Mouse (Mus musculus) left cerebral cortex, postnatal 36 days (tissue): ENCODE data around the gene Fam98a. TPM values are rescaled to one million over a fixed set of nuclear protein-coding genes. Genes with fewer than 3 reads are reported as not detected.

Experiments used
- DNase-seq, 2 experiments: peaks; one replicate each; pipeline ENCODE4 v3.0.0; 2021 to 2022; ENCODE audit warnings: low spot score in 2 of 2, mixed read lengths in 1 of 2
- intact Hi-C: fragments of 180-260 bp; cut with DNase I; formaldehyde crosslinking; loops from one replicate; pipeline ENCODE4 v1.15.1; 2025
- total RNA-seq, 2 experiments: library from RNA; stranded (reverse); gene quantifications; 2 replicates each; pipeline ENCODE4 v1.2.3; 2021

The Fam98a gene
- total RNA-seq, 2 experiments from 2014 or later: 41.8 to 42.2 TPM

- no peak for DNase-seq
- intact Hi-C loops: no loop called here
These were observed 25.3 kb downstream of the Fam98a start for GRCm38 (mm10) chr17:75526411-75526810.

GRCm38 (mm10) chr17:75523812-75524211 lies 27.9 kb downstream of the Fam98a start:
- DNase-seq: no peak

GRCm38 (mm10) chr17:75522347-75523065 lies 29.2 kb downstream of the Fam98a start:
- intact Hi-C loops: no loop called here
- no peak for DNase-seq

More at GRCm38 (mm10) chr17:75523812-75524211, 27.9 kb downstream of the Fam98a start:
- intact Hi-C loops: no loop called here

DNA sequence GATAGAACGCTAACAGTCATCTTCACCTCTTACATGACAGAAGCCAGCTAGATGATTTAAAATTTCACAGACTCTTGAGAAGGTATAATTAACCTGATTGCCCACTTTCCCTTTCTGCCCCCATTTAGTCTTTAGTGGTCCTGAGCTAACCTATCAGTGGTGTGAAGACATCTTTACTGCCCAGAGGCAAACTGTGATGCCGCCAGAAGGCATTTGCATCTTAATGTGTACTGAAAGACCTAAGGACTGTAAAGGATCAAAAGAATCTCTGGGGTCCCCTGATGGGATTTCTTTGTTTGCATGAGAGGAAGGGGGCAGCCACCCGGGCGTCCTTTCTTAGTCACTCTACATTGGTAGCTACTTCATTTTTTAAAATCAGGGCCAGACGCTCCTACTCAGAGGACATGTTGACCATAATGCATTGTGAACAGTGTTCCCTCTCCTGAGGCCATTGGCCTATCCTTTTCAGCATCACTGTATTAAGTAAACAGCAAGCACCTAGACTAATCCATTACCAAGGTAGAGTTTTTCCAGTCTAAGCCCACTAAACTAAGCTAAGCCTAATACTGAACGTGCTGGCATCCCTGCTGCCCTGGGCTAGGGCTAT lies 30.4 kb downstream of the Fam98a start:
- intact Hi-C loops: no loop called here
- no peak for DNase-seq

DNA sequence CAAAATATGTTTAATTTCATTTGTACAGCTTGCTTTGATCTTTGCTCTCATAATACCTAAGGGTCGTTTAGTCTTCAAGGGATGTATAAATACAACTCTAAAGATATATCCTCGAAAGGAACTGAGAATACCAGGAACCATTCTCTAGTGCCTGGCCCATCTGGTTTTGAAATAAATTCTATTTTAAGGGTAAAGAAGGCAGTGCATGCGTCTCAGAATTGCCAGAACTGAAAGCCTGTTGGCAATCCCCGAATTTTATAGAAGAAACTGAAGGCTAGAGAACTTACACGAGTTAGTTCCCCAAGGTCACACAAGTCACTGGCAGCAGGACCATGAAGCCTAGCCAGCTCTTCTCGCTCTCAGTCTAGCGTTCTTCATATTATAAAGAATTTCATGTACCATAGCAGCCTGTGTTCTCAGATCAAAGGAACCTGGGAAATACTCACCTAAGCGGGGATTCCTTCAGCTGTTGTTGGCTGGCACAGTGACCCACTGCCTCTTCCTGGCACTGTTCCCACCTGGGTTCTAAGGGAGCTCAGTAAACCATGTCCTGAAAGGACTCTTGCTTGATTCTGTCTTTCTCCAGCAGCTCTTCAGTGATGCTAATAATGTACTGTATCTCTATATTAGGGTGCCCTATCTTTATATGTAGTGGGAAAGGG lies 32.4 kb downstream of the Fam98a start:
- no peak for DNase-seq
- intact Hi-C loops: no loop called here

- no peak for DNase-seq
- intact Hi-C loops: no loop called here
These were observed 33.4 kb downstream of the Fam98a start for GRCm38 (mm10) chr17:75518181-75518901.

GRCm38 (mm10) chr17:75516591-75516990 lies 35.2 kb downstream of the Fam98a start:
- intact Hi-C loops: no loop called here

DNA sequence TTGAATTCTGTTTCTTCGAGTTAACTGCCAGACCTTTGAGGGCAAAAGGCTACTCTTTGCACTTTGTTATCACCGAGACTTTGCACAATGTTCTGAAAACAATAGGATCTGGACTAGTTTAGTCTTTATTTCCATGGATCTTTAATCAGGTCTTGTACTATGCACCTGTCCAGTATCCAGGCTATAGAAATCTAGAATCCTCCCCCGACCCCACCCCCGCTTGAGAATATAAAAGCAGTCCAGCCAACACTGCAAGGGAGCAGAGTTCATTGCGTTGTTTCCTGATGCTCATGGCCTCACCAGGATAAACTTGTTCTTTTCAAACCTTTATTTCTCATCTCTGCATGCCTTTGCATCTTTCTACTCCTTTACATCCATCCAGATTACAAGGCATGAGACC lies 42.5 kb downstream of the Fam98a start:
- intact Hi-C loops: no loop called here
- DNase-seq: no peak

More at GRCm38 (mm10) chr17:75516591-75516990, 35.2 kb downstream of the Fam98a start:
- DNase-seq: no peak

- DNase-seq: no peak
- intact Hi-C loops: no loop called here
These were observed 44.8 kb downstream of the Fam98a start for GRCm38 (mm10) chr17:75506708-75507641.

DNA sequence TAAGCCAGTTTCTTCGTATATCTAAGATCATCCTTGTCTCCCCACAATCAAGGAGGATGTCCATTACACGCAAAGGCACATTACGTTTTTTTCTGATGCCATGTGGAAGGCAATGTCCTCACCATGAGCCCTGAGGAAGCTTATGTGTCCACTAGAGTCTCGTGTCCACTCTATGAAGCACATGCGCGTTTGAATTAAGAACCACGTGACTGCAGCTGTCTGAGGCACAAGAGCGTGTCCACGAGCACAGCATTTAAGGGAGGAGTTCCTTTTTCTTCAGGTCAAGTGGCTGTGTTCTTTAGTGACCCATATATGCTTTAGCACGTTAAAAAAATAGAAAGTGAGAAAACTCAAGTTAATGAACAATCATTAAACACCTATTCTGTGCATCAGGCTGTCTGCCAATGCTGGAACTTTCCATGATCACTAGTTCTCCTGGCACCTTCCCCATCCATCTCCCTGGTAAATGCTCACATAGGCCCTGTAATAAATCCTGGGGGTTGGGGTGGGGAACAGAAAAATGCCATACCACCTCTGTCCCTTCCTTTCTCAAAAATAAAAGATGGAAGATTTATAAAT lies 45.6 kb downstream of the Fam98a start:
- DNase-seq: no peak
- intact Hi-C loops: no loop called here

GRCm38 (mm10) chr17:75505053-75505452 lies 46.7 kb downstream of the Fam98a start:
- DNase-seq: no peak
- intact Hi-C loops: no loop called here

DNA sequence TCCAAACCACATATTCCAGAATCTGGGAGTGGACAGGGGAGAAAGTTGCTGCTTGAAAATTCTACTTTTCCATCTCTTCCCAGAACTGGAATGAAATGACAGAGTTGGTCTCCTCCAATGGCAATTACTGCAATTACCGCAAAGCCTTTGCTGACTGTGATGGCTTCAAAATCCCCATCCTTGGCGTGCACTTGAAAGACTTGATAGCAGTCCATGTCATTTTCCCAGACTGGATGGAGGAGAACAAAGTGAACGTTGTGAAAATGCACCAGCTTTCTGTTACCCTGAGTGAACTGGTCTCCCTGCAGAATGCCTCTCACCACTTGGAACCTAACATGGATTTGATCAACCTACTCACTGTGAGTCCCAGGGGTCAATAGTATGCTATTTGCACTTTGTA lies 48.7 kb downstream of the Fam98a start:
- no peak for DNase-seq
- intact Hi-C loops: no loop called here

DNA sequence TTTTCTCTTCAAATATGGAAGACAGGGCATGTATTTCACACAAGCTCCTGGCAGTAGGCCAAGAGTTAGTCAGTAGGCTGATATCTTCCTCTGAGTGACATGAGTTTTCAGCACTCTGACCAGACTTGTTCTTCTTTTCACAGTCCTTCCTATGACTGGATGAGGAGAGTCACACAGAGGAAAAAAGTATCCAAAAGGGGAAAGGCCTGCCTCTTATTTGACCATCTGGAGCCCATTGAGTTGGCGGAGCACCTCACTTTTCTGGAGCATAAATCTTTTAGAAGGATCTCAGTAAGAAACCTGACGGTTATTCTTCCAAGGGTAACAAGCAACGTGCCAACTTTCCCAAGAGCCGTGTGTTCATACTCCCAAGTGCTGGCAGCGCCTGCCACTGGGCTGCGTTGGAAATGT lies 53.5 kb downstream of the Fam98a start:
- intact Hi-C loops: no loop called here

DNA sequence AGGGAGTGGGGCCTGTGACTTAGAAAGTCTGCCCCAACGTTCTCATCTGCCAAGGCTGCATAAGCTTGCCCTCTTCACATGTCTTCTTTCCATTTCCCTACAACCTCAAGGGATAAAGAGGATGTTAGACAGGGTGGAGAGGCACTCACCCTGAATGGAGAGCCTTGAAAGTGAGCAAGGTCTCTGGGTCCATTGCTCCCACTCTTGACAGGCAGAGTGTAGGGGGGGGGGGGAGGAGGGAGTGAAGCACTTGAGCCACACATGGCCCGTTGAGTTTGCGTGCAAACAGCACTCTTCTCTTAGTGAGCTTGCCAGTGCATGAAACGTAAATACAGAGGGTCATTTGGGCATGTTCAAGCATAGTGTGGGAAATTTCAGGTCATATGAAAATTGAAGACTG lies 56.5 kb downstream of the Fam98a start:
- intact Hi-C loops: no loop called here
- DNase-seq: no peak

More for the DNA sequence above, 53.5 kb downstream of the Fam98a start:
- peak; percentile 9 to 30 for DNase-seq

Other genes starting within 250 kb of the Fam98a start
- gene Rasgrp3, start 116.0 kb downstream of the Fam98a start, total RNA-seq: 1 to 10 TPM; 9.0 to 9.9 TPM